Mouse (Mus musculus) ES-Bruce4 (cell line): ENCODE measurements at regions not wholly inside any gene's neighbourhood (a gene's known extent, or its start where the extent isn't known, plus 50 kb on each side); places are given as distances from the start of the nearest gene placed in this dataset.

Experiments used
- H3K27ac ChIP-seq: 2 replicates; pipeline ENCODE4 v1.5.1; 2012; ENCODE audit warnings: low read length, inconsistent platforms; ENCODE audit not compliant: insufficient read depth
- H3K27me3 ChIP-seq: 2 replicates; pipeline ENCODE4 v1.6.1; 2012; ENCODE audit warnings: mild to moderate bottlenecking, low read length, inconsistent platforms; ENCODE audit not compliant: control insufficient read depth, poor library complexity, insufficient read depth, severe bottlenecking
- H3K36me3 ChIP-seq: 2 replicates; pipeline ENCODE4 v1.6.1; 2012; ENCODE audit warnings: inconsistent platforms, mild to moderate bottlenecking, low read length, moderate library complexity; ENCODE audit not compliant: control insufficient read depth, poor library complexity, insufficient read depth, severe bottlenecking
- H3K4me1 ChIP-seq: one replicate; pipeline ENCODE4 v1.8.1; 2011; ENCODE audit warnings: low read length; ENCODE audit not compliant: control insufficient read depth, insufficient read depth
- H3K4me3 ChIP-seq: 2 replicates; pipeline ENCODE4 v1.5.1; 2011; ENCODE audit warnings: low read depth, mild to moderate bottlenecking, low read length
- H3K9ac ChIP-seq: 2 replicates; pipeline ENCODE4 v1.6.1; 2012; ENCODE audit warnings: low read depth, mild to moderate bottlenecking, inconsistent platforms; ENCODE audit not compliant: poor library complexity, severe bottlenecking
- H3K9me3 ChIP-seq: replicated peaks from 2 replicates; pipeline ENCODE4 v1.6.1; 2012; ENCODE audit warnings: mild to moderate bottlenecking, low read length, inconsistent platforms; ENCODE audit not compliant: control insufficient read depth, poor library complexity, insufficient read depth, severe bottlenecking
- CTCF ChIP-seq: IDR thresholded peaks from one replicate; pipeline ENCODE4 v1.8.1; 2011; ENCODE audit warnings: low read depth, low read length
- EP300 ChIP-seq: IDR thresholded peaks from 2 replicates; pipeline ENCODE4 v1.6.1; 2011; ENCODE audit warnings: low read depth, low read length; ENCODE audit not compliant: insufficient read depth
- POLR2A ChIP-seq: IDR thresholded peaks from one replicate; pipeline ENCODE4 v1.8.1; 2011; ENCODE audit warnings: low read length; ENCODE audit not compliant: insufficient read depth

DNA sequence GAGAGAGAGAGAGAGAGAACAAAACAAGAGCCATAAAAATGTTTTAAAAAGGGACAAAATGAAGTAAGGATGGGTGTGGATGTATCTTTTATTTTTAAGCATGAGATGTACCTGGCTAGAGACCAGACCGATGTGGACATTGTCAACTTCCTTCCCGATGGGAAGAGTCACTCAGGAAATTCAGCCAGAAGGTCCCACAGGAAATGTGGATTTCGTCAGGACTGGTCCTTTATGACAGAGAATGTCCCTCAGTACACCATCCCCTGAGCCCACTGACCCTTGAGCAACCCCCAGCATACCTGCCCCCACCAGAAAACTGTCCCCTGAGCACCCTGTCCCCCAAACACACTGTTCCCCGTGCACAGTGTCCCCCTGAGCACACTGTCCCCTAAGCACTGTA is 317.2 kb upstream of the Maf start:
- no peaks in the 10 kb centered on the region for H3K9me3 ChIP-seq
- no peak overlapping the region for H3K27ac ChIP-seq
- no peaks in the 10 kb centered on the region for H3K4me1 ChIP-seq
- no peak overlapping the region for H3K9ac ChIP-seq
- H3K36me3 ChIP-seq, result no peaks in the 10 kb centered on the region
- TF ChIP-seq CTCF (no peak), POLR2A (no peak)
- no peak overlapping the region for H3K4me3 ChIP-seq
- no peaks in the 10 kb centered on the region for H3K27me3 ChIP-seq

DNA sequence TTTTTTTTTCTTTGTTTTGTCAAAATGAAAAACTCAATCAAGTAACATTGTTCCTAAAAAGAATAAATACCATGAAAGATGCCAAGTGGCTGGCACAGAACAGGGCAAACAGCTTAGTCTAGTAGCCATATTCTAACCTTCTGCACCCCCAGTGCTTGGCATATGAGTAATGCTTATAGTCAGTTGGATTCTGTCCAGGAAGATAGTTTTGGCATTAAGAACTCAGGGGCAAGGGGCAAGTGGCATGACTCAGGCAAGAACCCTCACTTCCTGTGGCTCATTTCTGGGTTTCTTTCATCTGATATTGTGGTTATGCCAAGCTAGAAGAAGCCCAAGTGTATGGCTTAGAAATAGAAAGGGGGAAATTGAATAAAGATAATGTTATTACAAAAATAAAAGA is 314.1 kb upstream of the Maf start:
- Histone ChIP-seq H3K4me1 (no peaks in the 10 kb centered on the region), H3K27me3 (no peaks in the 10 kb centered on the region), H3K4me3 (no peak overlapping the region), H3K9me3 (no peaks in the 10 kb centered on the region), H3K36me3 (no peaks in the 10 kb centered on the region), H3K9ac (no peak overlapping the region), H3K27ac (no peak overlapping the region)
- TF ChIP-seq CTCF (no peak), EP300 (no peak), POLR2A (no peak)

DNA sequence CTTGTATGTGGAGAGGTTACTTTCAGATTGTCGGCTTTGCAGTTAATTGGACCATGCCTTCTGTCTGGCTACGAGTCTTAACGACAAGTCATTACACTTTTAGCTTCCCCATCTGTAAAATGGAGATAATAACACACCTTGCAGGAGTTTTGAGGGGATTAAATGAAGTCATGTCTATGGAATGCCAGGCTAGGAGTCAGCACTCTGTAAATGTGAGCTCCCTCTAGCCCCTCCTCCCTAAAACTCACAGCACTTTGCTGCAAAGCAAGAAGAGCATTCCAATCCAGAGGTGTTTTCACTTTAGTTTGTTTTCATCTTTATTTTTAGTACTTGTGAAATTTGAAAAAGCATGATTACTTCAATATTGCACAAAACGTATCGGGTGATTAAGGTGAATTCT is 287.7 kb upstream of the Maf start:
- Histone ChIP-seq H3K27me3 (no peaks in the 10 kb centered on the region), H3K27ac (no peak overlapping the region), H3K4me3 (no peak overlapping the region), H3K36me3 (no peaks in the 10 kb centered on the region), H3K9ac (no peak overlapping the region), H3K9me3 (0 out of 2 replicates have a peak, but pooled peaks cover 2% of the 10 kb centered on the region), H3K4me1 (no peaks in the 10 kb centered on the region)
- no peak for TF ChIP-seq POLR2A
- TF ChIP-seq EP300, result no peak
- TF ChIP-seq CTCF, result no peak

DNA sequence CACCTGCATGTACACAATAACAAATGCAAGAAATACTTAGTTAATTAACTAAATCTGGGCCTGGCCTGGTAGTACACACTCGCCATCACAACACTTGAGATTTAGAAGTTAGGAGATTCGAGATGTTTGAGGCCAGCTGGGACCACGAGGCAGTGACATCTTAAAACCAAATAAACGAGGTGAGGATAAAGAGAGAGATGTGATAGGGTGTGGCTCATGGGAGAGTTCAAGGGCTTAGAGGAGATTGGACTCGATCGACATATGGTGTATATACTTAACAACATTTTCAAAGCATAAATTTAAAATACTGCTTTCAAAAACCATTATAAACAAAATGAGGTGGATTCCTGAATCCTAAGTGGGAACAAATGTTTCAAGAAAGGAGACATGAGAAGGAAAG is 284.4 kb upstream of the Maf start:
- H3K4me1 ChIP-seq, result no peaks in the 10 kb centered on the region
- no peaks in the 10 kb centered on the region for H3K9me3 ChIP-seq
- no peaks in the 10 kb centered on the region for H3K36me3 ChIP-seq
- no peak overlapping the region for H3K27ac ChIP-seq
- TF ChIP-seq EP300 (no peak), CTCF (no peak), POLR2A (no peak)
- H3K9ac ChIP-seq, result no peak overlapping the region
- no peak overlapping the region for H3K4me3 ChIP-seq
- H3K27me3 ChIP-seq, result no peaks in the 10 kb centered on the region

DNA sequence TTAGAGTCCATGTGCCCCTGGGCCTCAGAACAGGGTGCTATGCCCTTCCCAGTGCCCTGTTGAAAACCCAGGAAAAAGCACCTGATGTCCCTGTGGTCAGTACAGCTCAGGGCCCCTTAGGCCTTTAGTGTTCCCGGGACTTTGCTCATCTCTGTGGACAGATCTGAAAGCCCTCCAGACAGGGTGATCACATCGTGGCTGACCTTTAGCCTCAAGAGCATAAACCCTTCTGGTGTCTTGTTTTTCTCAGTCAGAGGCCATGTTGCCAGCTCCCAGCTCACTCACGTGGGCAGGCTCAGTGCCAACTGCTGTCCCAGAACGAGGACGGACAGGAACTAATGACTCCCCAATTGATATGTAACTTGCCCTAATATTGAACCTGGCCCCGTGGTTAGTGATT is 275.8 kb upstream of the Maf start:
- H3K4me1 ChIP-seq, result no peaks in the 10 kb centered on the region
- H3K9ac ChIP-seq, result no peak overlapping the region
- TF ChIP-seq CTCF (no peak), POLR2A (no peak), EP300 (no peak)

DNA sequence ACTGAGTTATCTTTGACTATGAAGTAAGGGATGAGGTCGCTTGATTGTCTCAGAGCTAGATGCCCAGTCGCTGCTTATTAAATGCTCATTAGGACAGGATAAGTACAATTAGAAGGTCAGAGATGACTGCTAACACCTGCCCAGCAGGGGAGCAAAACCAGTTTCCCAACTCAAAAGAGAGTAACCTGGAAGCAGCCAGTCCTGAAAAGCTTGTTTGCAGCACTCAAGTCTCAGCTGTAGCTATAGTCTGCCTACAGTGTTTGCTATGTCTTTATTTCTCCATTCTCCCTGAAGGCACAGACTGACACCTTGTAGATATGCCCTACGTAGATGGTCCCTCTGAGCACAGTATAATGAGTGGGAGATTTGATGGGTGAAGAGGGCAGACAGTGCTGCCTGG is 274.7 kb upstream of the Maf start:
- Histone ChIP-seq H3K36me3 (no peaks in the 10 kb centered on the region), H3K4me3 (no peak overlapping the region), H3K4me1 (no peaks in the 10 kb centered on the region), H3K27ac (no peak overlapping the region), H3K9ac (no peak overlapping the region), H3K9me3 (no peaks in the 10 kb centered on the region), H3K27me3 (no peaks in the 10 kb centered on the region)
- no peak for TF ChIP-seq EP300
- no peak for TF ChIP-seq POLR2A
- no peak for TF ChIP-seq CTCF

More for the DNA sequence above, 275.8 kb upstream of the Maf start:
- Histone ChIP-seq H3K27me3 (no peaks in the 10 kb centered on the region), H3K27ac (no peak overlapping the region), H3K36me3 (no peaks in the 10 kb centered on the region), H3K4me3 (no peak overlapping the region), H3K9me3 (no peaks in the 10 kb centered on the region)

DNA sequence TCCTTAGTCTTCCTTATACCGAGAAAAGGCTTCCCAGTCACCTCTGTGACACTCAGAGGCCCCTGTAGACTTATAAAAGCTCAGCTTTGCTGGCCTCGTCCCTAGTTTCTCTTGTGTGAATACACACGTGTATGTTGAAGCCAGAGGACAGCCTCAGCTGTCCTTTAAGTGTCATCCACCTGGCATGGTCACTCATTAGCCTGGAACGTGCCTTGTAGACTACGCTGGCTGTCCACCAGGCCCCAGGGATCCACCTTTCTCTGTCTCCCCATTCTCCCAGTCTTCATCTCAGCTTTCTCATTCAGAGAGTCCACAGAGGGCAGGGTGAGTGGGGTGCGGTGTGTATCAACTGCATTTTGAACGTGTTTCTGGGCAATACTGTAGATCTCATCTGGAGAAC is 273.8 kb upstream of the Maf start:
- Histone ChIP-seq H3K4me3 (no peak overlapping the region), H3K4me1 (no peaks in the 10 kb centered on the region), H3K27ac (no peak overlapping the region), H3K36me3 (no peaks in the 10 kb centered on the region), H3K9ac (no peak overlapping the region), H3K9me3 (no peaks in the 10 kb centered on the region), H3K27me3 (no peaks in the 10 kb centered on the region)
- TF ChIP-seq POLR2A (no peak), EP300 (no peak), CTCF (no peak)
